8 mouse cellular contexts compared by ENCODE assay signal in the genomic region with DNA sequence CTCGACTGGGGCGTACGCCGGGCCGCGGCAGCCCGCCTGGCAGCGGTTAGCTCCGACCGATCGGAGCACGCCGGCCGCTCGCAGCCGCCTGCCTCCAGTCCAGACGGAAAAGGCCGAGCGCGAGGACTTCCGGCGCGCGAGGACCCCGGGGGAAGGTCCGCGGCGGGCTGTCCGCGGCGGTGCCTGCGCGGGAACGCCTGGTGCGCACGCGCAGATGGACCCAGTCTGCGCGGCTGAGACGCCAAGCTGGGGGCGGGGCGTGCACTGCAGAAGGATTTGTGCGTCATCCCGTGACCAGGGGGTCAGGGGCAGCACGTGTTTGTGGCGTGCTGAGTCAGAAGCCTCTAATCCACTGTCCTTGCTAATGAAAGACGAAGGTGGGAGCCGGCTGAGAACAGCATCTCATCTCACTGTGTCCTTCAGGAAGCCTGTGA. TPM values are rescaled to one million over a fixed set of nuclear protein-coding genes. Genes with fewer than 3 reads are reported as not detected.
DNase-seq lines count a peak whose midpoint lies in the region; ATAC-seq and TF ChIP-seq lines count a peak whose summit lies in the region.

Tomm20 (minus strand) TSS at position 115 of the 434 bp plus-strand sequence.

- H3K4me3 ChIP-seq in G1E (ENCODE audit: low read depth, low read length), result peak within 1 kb of the TSS; percentile 92
- peak within 1 kb of the TSS; percentile 65 for H3K4me3 ChIP-seq in forebrain, postnatal 0 days (ENCODE audit: low read depth, low read length)
- H3K4me3 ChIP-seq in lung, embryonic 15.5 days, result peak within 1 kb of the TSS; percentile 76

- H3K4me1 ChIP-seq in G1E (ENCODE audit: insufficient read depth, low read depth, low read length), result peaks cover 37% of the 10 kb centered on the region
- peaks cover 6% of the 10 kb centered on the region for H3K4me1 ChIP-seq in forebrain, postnatal 0 days (ENCODE audit: insufficient read depth)
- peaks cover 22% of the 10 kb centered on the region for H3K4me1 ChIP-seq in lung, embryonic 15.5 days

- TF ChIP-seq CTCF in G1E (IDR thresholded peaks at IDR 0.05; ENCODE audit: low read depth, low read length), result no peak
- TF ChIP-seq CTCF in forebrain, postnatal 0 days (IDR thresholded peaks at IDR 0.05; ENCODE audit: low read depth), result no peak

- no peaks in the 10 kb centered on the region for H3K9me3 ChIP-seq in G1E (replicated peaks)
- H3K9me3 ChIP-seq in forebrain, postnatal 0 days (ENCODE audit: low read length), result no peaks in the 10 kb centered on the region
- no peaks in the 10 kb centered on the region for H3K9me3 ChIP-seq in lung, embryonic 15.5 days

- H3K27ac ChIP-seq in forebrain, postnatal 0 days (ENCODE audit: low read depth, low read length), result peak within 1 kb of the TSS; percentile 86
- H3K27ac ChIP-seq in lung, embryonic 15.5 days, result peak within 1 kb of the TSS; percentile 88

- no peaks in the 10 kb centered on the region for H3K27me3 ChIP-seq in G1E (ENCODE audit: insufficient read depth, low read length)
- no peaks in the 10 kb centered on the region for H3K27me3 ChIP-seq in forebrain, postnatal 0 days (ENCODE audit: insufficient read depth, low read length)
- no peaks in the 10 kb centered on the region for H3K27me3 ChIP-seq in lung, embryonic 15.5 days

- ATAC-seq in G1E (ENCODE audit: extremely low read depth, insufficient number of reproducible peaks, low FRiP score, poor library complexity, severe bottlenecking), result peak; percentile 88
- peak; percentile 94 for ATAC-seq in forebrain, postnatal 0 days
- peak; percentile 94 for ATAC-seq in lung, embryonic 15.5 days (ENCODE audit: borderline replicate concordance, extremely low read depth, low FRiP score, low TSS enrichment)

- peak within 1 kb of the TSS; percentile 85 for H3K9ac ChIP-seq in forebrain, postnatal 0 days
- peak within 1 kb of the TSS; percentile 81 for H3K9ac ChIP-seq in lung, embryonic 15.5 days

- DNase-seq in G1E (ENCODE audit: low spot score), result peak; percentile 91
- peak; percentile 94 to 99 for DNase-seq in cerebellum, adult 18-20 months
- DNase-seq in forebrain, postnatal 0 days, result peak; percentile 99
- DNase-seq in heart, postnatal 4 days, result peak; percentile 98
- DNase-seq in layer of hippocampus, adult 8-10 months (ENCODE audit: low spot score in 2 of 2), result peak; percentile 94 to 96
- peak; percentile 95 for DNase-seq in ovary, adult 18-20 months (ENCODE audit: low spot score)
- DNase-seq in thymus, postnatal 0 days (ENCODE audit: low spot score), result peak; percentile 94

- WGBS in forebrain, postnatal 0 days, result 1% methylated on average over 48 of the region's 48 CpGs
- under 1% methylated on average over 48 of the region's 48 CpGs for WGBS in lung, embryonic 15.5 days

- H3K4me2 ChIP-seq in forebrain, postnatal 0 days (ENCODE audit: low read depth), result peak within 1 kb of the TSS; percentile 90
- peak within 1 kb of the TSS; percentile 69 for H3K4me2 ChIP-seq in lung, embryonic 15.5 days

- peaks cover 70% of the 10 kb centered on the region for H3K36me3 ChIP-seq in G1E (replicated peaks)
- peaks cover 12% of the 10 kb centered on the region for H3K36me3 ChIP-seq in forebrain, postnatal 0 days (ENCODE audit: insufficient read depth)
- peaks cover 22% of the 10 kb centered on the region for H3K36me3 ChIP-seq in lung, embryonic 15.5 days

RNA-seq across cellular contexts. Expression of gene Tomm20, which starts in this region (rescaled TPM):
- 133 and 158 TPM in 2 replicates for total RNA-seq in G1E (2014; fragmentation: Nextera tagmentation)
- 432 and 545 TPM in 2 replicates for total RNA-seq in G1E (2017)
- 1,504 and 2,083 TPM in 2 replicates for polyA plus RNA-seq in G1E (2012)
- total RNA-seq in forebrain, postnatal 0 days (2014; rRNA removed), result 181 and 195 TPM in 2 replicates
- 228 and 256 TPM in 2 replicates for polyA plus RNA-seq in forebrain, postnatal 0 days (2015; fragmentation: Nextera tagmentation; extraction: Ambion mirVana)
- total RNA-seq in heart, postnatal 4 days (2021), result 100 to 1,000 TPM; 104 to 120 TPM
- 100 to 1,000 TPM; 187 to 204 (median 195) TPM for total RNA-seq in layer of hippocampus, adult 8-10 months (2022)
- 208 TPM in 2 replicates for polyA plus RNA-seq in lung, embryonic 15.5 days (2015; fragmentation: Nextera tagmentation; extraction: Ambion mirVana)
- 327 and 329 TPM in 2 replicates for polyA plus RNA-seq in thymus, postnatal 0 days (2015; fragmentation: Nextera tagmentation; extraction: Ambion mirVana)

Comparison
In these comparisons a context has a peak if more than half of its experiments do, and no peak if none do; other contexts are left out.
1. Peak in every context shown above with its lines: DNase-seq, ATAC-seq, H3K4me3 ChIP-seq and H3K27ac ChIP-seq.